Mouse (Mus musculus) CD4-positive helper T cell, adult 2 months (primary cell): ENCODE data around the gene Prm1.

ENCODE experiments used
- DNase-seq: peaks from one replicate; pipeline ENCODE4 v3.0.0-alpha.2; 2012; ENCODE audit warnings: low read depth, missing footprints, low spot score

The Prm1 gene

GRCm38 (mm10) chr16:10749226-10749625 is 56.4 kb downstream of the Prm1 start:
- no peak for DNase-seq
